In the genomic region with DNA sequence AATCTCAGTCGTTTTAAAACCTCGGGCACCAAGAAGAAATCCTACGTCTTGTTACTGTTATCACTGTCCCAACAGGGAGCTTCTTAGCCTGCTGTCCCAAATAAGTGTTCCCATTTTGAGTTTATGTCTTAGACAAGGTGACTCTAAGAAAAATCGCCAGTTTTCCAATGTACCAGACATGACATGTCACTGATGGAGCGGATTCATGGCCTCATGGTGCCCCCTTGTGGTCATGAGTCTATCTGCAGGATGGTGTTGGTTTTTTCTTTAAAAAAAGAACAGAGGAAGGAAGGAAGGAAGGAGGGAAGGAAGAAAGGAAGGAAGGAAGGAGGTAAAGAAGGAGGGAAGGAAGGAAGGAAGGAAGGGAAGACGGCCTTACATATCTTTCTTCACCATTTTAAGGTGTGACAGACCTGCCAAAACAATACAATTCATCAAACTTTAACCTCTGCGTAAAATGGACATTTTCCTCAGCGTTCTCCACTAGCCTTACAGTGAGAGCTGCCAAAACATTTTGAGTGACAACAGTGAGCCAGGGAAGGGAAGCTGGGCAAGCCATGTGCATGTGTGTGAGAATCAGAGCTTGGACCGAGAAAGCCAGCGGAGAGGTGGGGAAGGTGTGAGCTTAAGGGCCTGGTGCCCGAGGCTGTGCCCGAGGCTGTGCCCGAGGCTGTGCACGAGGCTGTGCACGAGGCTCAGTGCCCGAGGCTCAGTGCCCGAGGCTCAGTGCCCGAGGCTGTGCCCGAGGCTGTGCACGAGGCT, we compare ENCODE assay signal across 8 mouse cellular contexts. TPM values are rescaled to one million over a fixed set of nuclear protein-coding genes. Genes with fewer than 3 reads are reported as not detected.
DNase-seq lines count a peak whose midpoint lies in the region; ATAC-seq and TF ChIP-seq lines count a peak whose summit lies in the region.

No protein-coding gene starts in this region.

- H3K27ac ChIP-seq in forebrain, embryonic 11.5 days (ENCODE audit: low read depth, low read length), result no peak overlapping the region
- H3K27ac ChIP-seq in forebrain, embryonic 15.5 days (replicated peaks), result no peak overlapping the region
- H3K27ac ChIP-seq in embryonic facial prominence, embryonic 14.5 days (replicated peaks; ENCODE audit: low read depth, low read length), result no peak overlapping the region
- H3K27ac ChIP-seq in liver, embryonic 14.5 days, result no peak overlapping the region

- no peaks in the 10 kb centered on the region for H3K9me3 ChIP-seq in forebrain, embryonic 11.5 days (ENCODE audit: control insufficient read depth, low read length)
- H3K9me3 ChIP-seq in forebrain, embryonic 15.5 days, result no peaks in the 10 kb centered on the region
- H3K9me3 ChIP-seq in embryonic facial prominence, embryonic 14.5 days (ENCODE audit: control insufficient read depth, low read length), result no peaks in the 10 kb centered on the region
- H3K9me3 ChIP-seq in liver, embryonic 14.5 days (ENCODE audit: control insufficient read depth, low read length), result no peaks in the 10 kb centered on the region

- no peak overlapping the region for H3K4me3 ChIP-seq in forebrain, embryonic 11.5 days (ENCODE audit: low read depth, low read length)
- H3K4me3 ChIP-seq in forebrain, embryonic 15.5 days, result no peak overlapping the region
- H3K4me3 ChIP-seq in embryonic facial prominence, embryonic 14.5 days (ENCODE audit: low read depth, low read length), result no peak overlapping the region
- H3K4me3 ChIP-seq in liver, embryonic 14.5 days (ENCODE audit: insufficient read depth in 1 of 2, low read depth in 2 of 2, low read length in 2 of 2), result no peak overlapping the region

- no peaks in the 10 kb centered on the region for H3K27me3 ChIP-seq in forebrain, embryonic 11.5 days (ENCODE audit: control insufficient read depth, insufficient read depth, low read length)
- no peaks in the 10 kb centered on the region for H3K27me3 ChIP-seq in forebrain, embryonic 15.5 days
- no peaks in the 10 kb centered on the region for H3K27me3 ChIP-seq in embryonic facial prominence, embryonic 14.5 days (replicated peaks; ENCODE audit: control insufficient read depth, insufficient read depth, low read length)
- no peaks in the 10 kb centered on the region for H3K27me3 ChIP-seq in liver, embryonic 14.5 days (ENCODE audit: control insufficient read depth, insufficient read depth, low read length)

- no peak for ATAC-seq in forebrain, embryonic 11.5 days (replicated peaks; ENCODE audit: low FRiP score)
- ATAC-seq in forebrain, embryonic 15.5 days (replicated peaks), result no peak
- ATAC-seq in CD4-positive, CD25-positive, alpha-beta regulatory T cell, adult 4 months, result peak; percentile 83
- no peak; the same call in 1 of the 2 replicates for ATAC-seq in embryonic facial prominence, embryonic 14.5 days (ENCODE audit: low read depth)
- no peak for ATAC-seq in liver, embryonic 14.5 days (ENCODE audit: insufficient read depth)

- no peaks in the 10 kb centered on the region for H3K4me1 ChIP-seq in forebrain, embryonic 11.5 days (replicated peaks; ENCODE audit: control insufficient read depth, insufficient read depth, low read length)
- H3K4me1 ChIP-seq in forebrain, embryonic 15.5 days, result no peaks in the 10 kb centered on the region
- no peaks in the 10 kb centered on the region for H3K4me1 ChIP-seq in embryonic facial prominence, embryonic 14.5 days (ENCODE audit: control insufficient read depth, insufficient read depth, low read length)
- H3K4me1 ChIP-seq in liver, embryonic 14.5 days (replicated peaks; ENCODE audit: control insufficient read depth in 2 of 2, insufficient read depth in 2 of 2, low read length in 1 of 2), result no peaks in the 10 kb centered on the region

- peak; percentile 79 for DNase-seq in forebrain, embryonic 11.5 days (ENCODE audit: low spot score)
- DNase-seq in brain, adult 2 months (ENCODE audit: low read depth, low spot score), result peak; percentile 83
- DNase-seq in embryonic facial prominence, embryonic 14.5 days (ENCODE audit: low spot score), result peak; percentile 87
- peak; percentile 82 for DNase-seq in induced T-regulatory cell, adult 2 months (ENCODE audit: low read depth)
- DNase-seq in liver, embryonic 14.5 days (ENCODE audit: low read depth in 3 of 3, low spot score in 3 of 3), result peak; percentile 12 to 26 (median 12)
- peak; percentile 89 for DNase-seq in retina, embryonic 14.5 days (ENCODE audit: low spot score)

- WGBS in forebrain, embryonic 11.5 days, result 71% methylated on average over 20 of the region's 20 CpGs
- 67% methylated on average over 20 of the region's 20 CpGs for WGBS in forebrain, embryonic 15.5 days
- 64% methylated on average over 20 of the region's 20 CpGs for WGBS in embryonic facial prominence, embryonic 14.5 days
- WGBS in liver, embryonic 14.5 days (ENCODE audit: insufficient replicate concordance), result 58% methylated on average over 20 of the region's 20 CpGs

- TF ChIP-seq EP300 in liver, embryonic 14.5 days (IDR thresholded peaks at IDR 0.05; ENCODE audit: low read depth), result no peak

- H3K9ac ChIP-seq in forebrain, embryonic 11.5 days (ENCODE audit: low read length), result no peak overlapping the region
- no peak overlapping the region for H3K9ac ChIP-seq in forebrain, embryonic 15.5 days (replicated peaks)
- H3K9ac ChIP-seq in embryonic facial prominence, embryonic 14.5 days (ENCODE audit: low read depth, low read length), result no peak overlapping the region
- no peak overlapping the region for H3K9ac ChIP-seq in liver, embryonic 14.5 days (replicated peaks)

- H3K36me3 ChIP-seq in forebrain, embryonic 11.5 days (ENCODE audit: control insufficient read depth, insufficient read depth, low read length), result no peaks in the 10 kb centered on the region
- H3K36me3 ChIP-seq in forebrain, embryonic 15.5 days, result no peaks in the 10 kb centered on the region
- no peaks in the 10 kb centered on the region for H3K36me3 ChIP-seq in embryonic facial prominence, embryonic 14.5 days (ENCODE audit: control insufficient read depth, insufficient read depth, low read length)
- no peaks in the 10 kb centered on the region for H3K36me3 ChIP-seq in liver, embryonic 14.5 days (replicated peaks; ENCODE audit: control insufficient read depth, insufficient read depth, low read depth)

- TF ChIP-seq CTCF in liver, embryonic 14.5 days (IDR thresholded peaks at IDR 0.05; ENCODE audit: low read depth), result peak; percentile 81

- H3K4me2 ChIP-seq in forebrain, embryonic 11.5 days (ENCODE audit: low read depth, low read length, severe bottlenecking), result no peak overlapping the region
- no peak overlapping the region for H3K4me2 ChIP-seq in forebrain, embryonic 15.5 days (replicated peaks)
- H3K4me2 ChIP-seq in embryonic facial prominence, embryonic 14.5 days (ENCODE audit: low read depth, low read length), result no peak overlapping the region
- no peak overlapping the region for H3K4me2 ChIP-seq in liver, embryonic 14.5 days (ENCODE audit: low read depth)

RNA-seq across cellular contexts. Expression of a gene that starts 42.6 kb away (rescaled TPM):
- 37.6 and 40.3 TPM in 2 replicates for polyA plus RNA-seq in forebrain, embryonic 11.5 days (2014; fragmentation: Nextera tagmentation; extraction: Ambion mirVana)
- polyA plus RNA-seq in forebrain, embryonic 15.5 days (2015; fragmentation: Nextera tagmentation; extraction: Ambion mirVana), result 24.1 and 25.0 TPM in 2 replicates
- polyA plus RNA-seq in CD4-positive, CD25-positive, alpha-beta regulatory T cell, adult 4 months (2017; shearing (Covaris generic)), result 10 to 100 TPM; 23.9 to 41.8 TPM
- polyA plus RNA-seq in embryonic facial prominence, embryonic 14.5 days (2014; fragmentation: Nextera tagmentation; extraction: Ambion mirVana), result 29.5 and 30.4 TPM in 2 replicates
- 7.6 and 13.6 TPM in 2 replicates for polyA plus RNA-seq in liver, embryonic 14.5 days (2012; rRNA removed)
- polyA plus RNA-seq in liver, embryonic 14.5 days (2014; fragmentation: Nextera tagmentation; extraction: Ambion mirVana), result 10.6 and 12.3 TPM in 2 replicates

Comparison
In these comparisons a context has a peak if more than half of its experiments do, and no peak if none do; other contexts are left out.
1. DNase-seq: peak in every context shown above with its lines; median percentile 89 in retina, embryonic 14.5 days; 87 in embryonic facial prominence, embryonic 14.5 days; 83 in brain, adult 2 months; 82 in induced T-regulatory cell, adult 2 months; 79 in forebrain, embryonic 11.5 days; 12 in liver, embryonic 14.5 days.